Mouse (Mus musculus): ENCODE results near the gene Hoxa11. TPM values are rescaled to one million over a fixed set of nuclear protein-coding genes. Genes with fewer than 3 reads are reported as not detected.

Gene Hoxa11
- polyA plus RNA-seq, 1 experiment from 2014 or later = not detected

GRCm38 (mm10) chr6:52244471-52245039 is 1.1 kb downstream of the Hoxa11 start:
- no peak for DNase-seq (ENCODE audit: low spot score)
- Histone ChIP-seq H3K4me3 (ENCODE audit: low read depth, low read length) (no peak overlapping the region; the same call in 1 of the 2 replicates), H3K27me3 (replicated peaks; ENCODE audit: insufficient read depth, low read length) (peaks cover 95% of the 10 kb centered on the region), H3K36me3 (ENCODE audit: insufficient read depth, low read length) (no peaks in the 10 kb centered on the region), H3K27ac (ENCODE audit: low read length) (no peak overlapping the region), H3K4me2 (replicated peaks; ENCODE audit: low read depth, low read length) (0 out of 2 replicates have a peak overlapping the region, but pooled peaks have one; percentile 5), H3K4me1 (ENCODE audit: insufficient read depth, low read depth, low read length) (no peaks in the 10 kb centered on the region; the same call in 1 of the 2 replicates), H3K9me3 (ENCODE audit: low read length) (no peaks in the 10 kb centered on the region), H3K9ac (replicated peaks; ENCODE audit: low read depth) (no peak overlapping the region)
- TF ChIP-seq CTCF (IDR thresholded peaks at IDR 0.05) = no peak
- TF ChIP-seq EP300 (IDR thresholded peaks at IDR 0.05) = no peak
- 3% methylated on average over 23 of the region's 23 CpGs for WGBS
- ATAC-seq = no peak

- H3K27me3 ChIP-seq (replicated peaks; ENCODE audit: insufficient read depth, low read length) = peaks cover 93% of the 10 kb centered on the region
- H3K4me1 ChIP-seq (ENCODE audit: insufficient read depth, low read depth, low read length) = no peaks in the 10 kb centered on the region; the same call in 1 of the 2 replicates
- H3K27ac ChIP-seq (ENCODE audit: low read length) = no peak overlapping the region
- no peak overlapping the region for H3K4me2 ChIP-seq (replicated peaks; ENCODE audit: low read depth, low read length)
- no peaks in the 10 kb centered on the region for H3K9me3 ChIP-seq (ENCODE audit: low read length)
- no peak overlapping the region for H3K9ac ChIP-seq (replicated peaks; ENCODE audit: low read depth)
- no peak overlapping the region for H3K4me3 ChIP-seq (ENCODE audit: low read depth, low read length)
- H3K36me3 ChIP-seq (ENCODE audit: insufficient read depth, low read length) = no peaks in the 10 kb centered on the region
- ATAC-seq (no peak), DNase-seq (ENCODE audit: low spot score) (no peak)
- 3% methylated on average over 12 of the region's 12 CpGs for WGBS
- TF ChIP-seq EP300 (IDR thresholded peaks at IDR 0.05) = no peak
- TF ChIP-seq CTCF (IDR thresholded peaks at IDR 0.05) = no peak
Observed at GRCm38 (mm10) chr6:52243681-52244121, 1.9 kb downstream of the Hoxa11 start.

GRCm38 (mm10) chr6:52242801-52243332 is 2.7 kb downstream of the Hoxa11 start:
- TF ChIP-seq EP300 (IDR thresholded peaks at IDR 0.05) = no peak
- no peak for TF ChIP-seq CTCF (IDR thresholded peaks at IDR 0.05)
- Histone ChIP-seq H3K4me1 (ENCODE audit: insufficient read depth, low read depth, low read length) (no peaks in the 10 kb centered on the region; the same call in 1 of the 2 replicates), H3K27ac (ENCODE audit: low read length) (no peak overlapping the region), H3K36me3 (ENCODE audit: insufficient read depth, low read length) (no peaks in the 10 kb centered on the region), H3K27me3 (replicated peaks; ENCODE audit: insufficient read depth, low read length) (peaks cover 93% of the 10 kb centered on the region), H3K4me2 (replicated peaks; ENCODE audit: low read depth, low read length) (no peak overlapping the region), H3K4me3 (ENCODE audit: low read depth, low read length) (no peak overlapping the region), H3K9me3 (ENCODE audit: low read length) (no peaks in the 10 kb centered on the region), H3K9ac (replicated peaks; ENCODE audit: low read depth) (no peak overlapping the region)
- DNase-seq (ENCODE audit: low spot score) (no peak), ATAC-seq (no peak)
- 4% methylated on average over 4 of the region's 4 CpGs for WGBS

- DNase-seq (ENCODE audit: low spot score) (no peak), ATAC-seq (no peak)
- no peak for TF ChIP-seq EP300 (IDR thresholded peaks at IDR 0.05)
- TF ChIP-seq CTCF (IDR thresholded peaks at IDR 0.05) = no peak
- peaks cover 98% of the 10 kb centered on the region for H3K27me3 ChIP-seq (replicated peaks; ENCODE audit: insufficient read depth, low read length)
- H3K36me3 ChIP-seq (ENCODE audit: insufficient read depth, low read length) = no peaks in the 10 kb centered on the region
- no peaks in the 10 kb centered on the region; the same call in 1 of the 2 replicates for H3K4me1 ChIP-seq (ENCODE audit: insufficient read depth, low read depth, low read length)
- no peak overlapping the region for H3K27ac ChIP-seq (ENCODE audit: low read length)
- H3K9me3 ChIP-seq (ENCODE audit: low read length) = no peaks in the 10 kb centered on the region
- no peak overlapping the region for H3K4me2 ChIP-seq (replicated peaks; ENCODE audit: low read depth, low read length)
- 9% methylated on average over 9 of the region's 9 CpGs for WGBS
- no peak overlapping the region for H3K9ac ChIP-seq (replicated peaks; ENCODE audit: low read depth)
- H3K4me3 ChIP-seq (ENCODE audit: low read depth, low read length) = no peak overlapping the region
Observed at GRCm38 (mm10) chr6:52241001-52241621, 4.5 kb downstream of the Hoxa11 start.

- ATAC-seq (peak; percentile 79), DNase-seq (ENCODE audit: low spot score) (peak; percentile 81)
- no peaks in the 10 kb centered on the region; the same call in 1 of the 2 replicates for H3K4me1 ChIP-seq (ENCODE audit: insufficient read depth, low read depth, low read length)
- H3K27me3 ChIP-seq (replicated peaks; ENCODE audit: insufficient read depth, low read length) = peaks cover 98% of the 10 kb centered on the region
- no peaks in the 10 kb centered on the region for H3K36me3 ChIP-seq (ENCODE audit: insufficient read depth, low read length)
- no peak within 1 kb of the TSS for H3K27ac ChIP-seq (ENCODE audit: low read length)
- TF ChIP-seq CTCF (IDR thresholded peaks at IDR 0.05) (peak; percentile 81), EP300 (IDR thresholded peaks at IDR 0.05) (no peak)
- no peak within 1 kb of the TSS for H3K4me3 ChIP-seq (ENCODE audit: low read depth, low read length)
- 2% methylated on average over 35 of the region's 35 CpGs for WGBS
- no peaks in the 10 kb centered on the region for H3K9me3 ChIP-seq (ENCODE audit: low read length)
- H3K4me2 ChIP-seq (replicated peaks; ENCODE audit: low read depth, low read length) = 0 out of 2 replicates have a peak within 1 kb of the TSS, but pooled peaks have one; percentile 17
- H3K9ac ChIP-seq (replicated peaks; ENCODE audit: low read depth) = no peak within 1 kb of the TSS
Observed at GRCm38 (mm10) chr6:52240389-52241000, 5.1 kb downstream of the Hoxa11 start, which contains the start of gene Hoxa10. Gene Hoxa10, minus strand, starts transcription at chr6:52240854.
